Mouse (Mus musculus) forebrain, embryonic 14.5 days (tissue): ENCODE data around the gene Mybph. TPM values are rescaled to one million over a fixed set of nuclear protein-coding genes. Genes with fewer than 3 reads are reported as not detected.
A peak's percentile ranks its signal among the peaks of the same experiment; 100 is the strongest.

ENCODE experiments used
- ATAC-seq: fragments of 200-750 bp; cut with Nextera tagmentation; 2 replicates; pipeline ENCODE4 v1.8.0; 2017; ENCODE audit warnings: mild to moderate bottlenecking, moderate library complexity
- DNase-seq: peaks from one replicate; pipeline ENCODE4 v3.0.0-alpha.2; 2015; ENCODE audit warnings: low spot score
- H3K27ac ChIP-seq: fragments of 300-500 bp; sonication (generic); 2 replicates; pipeline ENCODE4 v1.5.1; 2014; ENCODE audit warnings: low read depth, mild to moderate bottlenecking, control low read depth, low read length, moderate library complexity
- H3K27me3 ChIP-seq: fragments of 300-500 bp; sonication (generic); replicated peaks from 2 replicates; pipeline ENCODE4 v1.6.1; 2014; ENCODE audit warnings: low read length, control low read depth, mixed read lengths; ENCODE audit not compliant: control insufficient read depth, insufficient read depth
- H3K36me3 ChIP-seq: fragments of 300-500 bp; sonication (generic); 2 replicates; pipeline ENCODE4 v1.6.1; 2014; ENCODE audit warnings: low read length, control low read depth; ENCODE audit not compliant: control insufficient read depth, insufficient read depth
- H3K4me1 ChIP-seq: fragments of 300-500 bp; sonication (generic); 2 replicates; pipeline ENCODE4 v1.6.1; 2014; ENCODE audit warnings: antibody characterized with exemption, low read length, control low read depth; ENCODE audit not compliant: control insufficient read depth, insufficient read depth
- H3K4me2 ChIP-seq: fragments of 300-500 bp; sonication (generic); 2 replicates; pipeline ENCODE4 v1.6.1; 2014; ENCODE audit warnings: mild to moderate bottlenecking, control low read depth, low read length
- H3K4me3 ChIP-seq: fragments of 300-500 bp; sonication (generic); 2 replicates; pipeline ENCODE4 v1.5.1; 2014; ENCODE audit warnings: low read depth, low read length, control low read depth
- H3K9ac ChIP-seq: fragments of 300-500 bp; sonication (generic); 2 replicates; pipeline ENCODE4 v1.6.1; 2014; ENCODE audit warnings: mild to moderate bottlenecking, low read length, control low read depth, moderate library complexity
- H3K9me3 ChIP-seq: fragments of 300-500 bp; sonication (generic); replicated peaks from 2 replicates; pipeline ENCODE4 v1.6.1; 2016; ENCODE audit warnings: low read length, control low read depth, mixed read lengths; ENCODE audit not compliant: control insufficient read depth
- WGBS: fragments of 180-500 bp; shearing (Covaris S2); extraction: QIAGEN DNeasy Blood & Tissue Kit; methylation state at CpG from one replicate; pipeline ENCODE4 v1.1.7; 2014; 5-methylcytosine and 5-hydroxymethylcytosine counted together
- polyA plus RNA-seq: library from polyadenylated mRNA; unstranded; fragments of >200 nt; fragmentation: Nextera tagmentation; extraction: Ambion mirVana; gene quantifications from 2 replicates; pipeline ENCODE4 v1.2.1, GENCODE M21; 2014

The Mybph gene
- 0.10 TPM in 1 of 2 replicates, not detected in the other for polyA plus RNA-seq

DNA sequence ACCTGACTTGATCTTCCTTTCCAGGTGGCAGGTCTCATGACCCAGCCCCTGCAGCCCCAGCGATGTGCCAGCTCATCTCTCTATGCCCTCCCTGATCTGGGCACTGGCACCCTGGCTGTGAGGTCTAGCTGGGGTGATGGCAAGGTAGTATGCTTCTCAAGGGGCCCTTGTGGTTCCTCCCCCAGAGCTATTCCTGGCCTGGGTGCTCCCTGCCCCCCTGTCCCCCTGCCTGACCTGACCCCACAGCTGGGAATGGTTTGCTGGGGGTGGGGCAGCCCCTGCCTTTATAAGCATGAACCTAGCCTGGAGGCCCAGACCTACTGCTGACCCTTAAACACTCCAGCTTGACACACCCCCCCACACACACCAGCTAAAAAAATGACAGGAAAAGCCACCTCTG, at the start of gene Mybph:
Mybph (plus strand) TSS at position 323 of the 400 bp plus-strand sequence.
- Histone ChIP-seq H3K4me3 (no peak within 1 kb of the TSS), H3K9ac (no peak within 1 kb of the TSS), H3K4me2 (no peak within 1 kb of the TSS), H3K27me3 (no peaks in the 10 kb centered on the region), H3K4me1 (peaks cover 20% of the 10 kb centered on the region), H3K9me3 (no peaks in the 10 kb centered on the region), H3K27ac (no peak within 1 kb of the TSS), H3K36me3 (no peaks in the 10 kb centered on the region)
- WGBS: 91% methylated on average over 1 of the region's 1 CpGs
- DNase-seq: no peak
- no peak for ATAC-seq

DNA sequence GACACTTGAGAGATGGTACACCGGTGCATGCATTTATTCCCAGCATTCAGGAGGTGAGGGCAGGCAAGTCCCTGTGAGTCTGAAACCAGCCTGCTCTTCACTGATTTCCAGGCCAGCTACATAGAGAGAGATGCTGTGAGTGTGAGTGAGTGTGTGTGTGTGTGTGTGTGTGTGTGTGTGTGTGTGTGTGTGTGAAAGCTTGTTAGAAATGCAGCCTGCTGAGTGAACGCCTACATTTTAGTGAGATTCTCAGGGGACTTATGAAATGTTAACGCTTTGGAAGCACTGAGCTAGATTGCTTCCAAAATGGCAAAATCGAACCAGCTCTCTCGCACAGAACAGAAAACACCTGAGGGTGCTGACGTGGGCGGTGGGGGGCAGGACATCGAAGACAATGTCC, 47.2 kb upstream of the Mybph start:
- Histone ChIP-seq H3K9ac (no peak overlapping the region), H3K36me3 (no peaks in the 10 kb centered on the region), H3K4me2 (no peak overlapping the region), H3K4me3 (no peak overlapping the region), H3K9me3 (no peaks in the 10 kb centered on the region), H3K4me1 (peaks cover 9% of the 10 kb centered on the region; the same call in 1 of the 2 replicates), H3K27me3 (no peaks in the 10 kb centered on the region), H3K27ac (no peak overlapping the region)
- peak; percentile 14 for DNase-seq
- 87% methylated on average over 8 of the region's 8 CpGs for WGBS
- ATAC-seq: no peak

DNA sequence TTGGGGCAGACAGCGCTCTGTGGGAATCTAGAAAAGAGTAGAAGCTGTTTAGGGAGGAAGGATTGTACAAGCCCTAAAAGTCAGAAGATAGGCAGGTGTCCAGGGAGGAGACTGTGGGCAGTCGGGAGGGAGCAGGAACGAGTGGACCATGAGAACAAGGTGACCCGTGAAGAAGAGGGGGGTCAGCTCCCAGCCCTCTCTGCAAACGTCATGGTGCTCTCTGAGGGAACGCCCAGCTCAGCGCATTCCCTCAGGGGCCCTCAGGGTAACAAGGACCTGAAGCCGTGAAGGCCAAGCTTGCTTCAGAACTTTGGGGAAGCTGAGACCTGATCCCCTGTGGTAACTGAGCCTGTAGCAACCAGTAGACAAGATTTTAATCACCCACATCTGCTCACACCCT, 43.2 kb upstream of the Mybph start:
- Histone ChIP-seq H3K36me3 (no peaks in the 10 kb centered on the region), H3K4me3 (no peak overlapping the region), H3K27ac (no peak overlapping the region), H3K9ac (no peak overlapping the region), H3K4me1 (no peaks in the 10 kb centered on the region), H3K27me3 (no peaks in the 10 kb centered on the region), H3K9me3 (0 out of 2 replicates have a peak, but pooled peaks cover 2% of the 10 kb centered on the region), H3K4me2 (no peak overlapping the region)
- whole genome bisulfite sequencing: 71% methylated on average over 8 of the region's 8 CpGs
- ATAC-seq: no peak
- DNase-seq: no peak

DNA sequence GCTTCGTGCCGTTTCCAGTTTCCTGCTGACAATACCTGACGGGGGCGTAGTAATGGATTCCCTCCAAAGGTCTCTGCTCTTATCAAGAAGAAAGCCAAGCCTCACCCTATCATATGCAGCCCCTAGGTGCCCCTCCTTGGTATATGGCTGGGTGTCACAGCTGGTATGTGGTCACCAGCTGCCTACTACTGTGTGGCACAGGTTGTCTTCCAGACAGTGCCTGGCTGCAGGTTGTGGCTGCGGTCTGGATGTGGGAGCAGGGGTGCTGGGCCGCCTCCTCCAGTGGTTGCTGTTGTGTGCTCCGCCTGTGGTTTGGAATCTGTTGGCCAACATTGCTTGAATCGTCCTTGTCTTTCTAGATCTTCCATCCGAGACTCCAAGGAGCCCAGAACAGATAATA, 42.5 kb upstream of the Mybph start:
- 0 out of 2 replicates have a peak, but pooled peaks cover 3% of the 10 kb centered on the region for H3K9me3 ChIP-seq
- ATAC-seq (no peak), DNase-seq (no peak)
- no peak overlapping the region for H3K27ac ChIP-seq
- H3K27me3 ChIP-seq: no peaks in the 10 kb centered on the region
- H3K36me3 ChIP-seq: no peaks in the 10 kb centered on the region
- H3K9ac ChIP-seq: no peak overlapping the region
- 92% methylated on average over 9 of the region's 9 CpGs for WGBS
- H3K4me3 ChIP-seq: no peak overlapping the region
- H3K4me1 ChIP-seq: no peaks in the 10 kb centered on the region
- no peak overlapping the region for H3K4me2 ChIP-seq

DNA sequence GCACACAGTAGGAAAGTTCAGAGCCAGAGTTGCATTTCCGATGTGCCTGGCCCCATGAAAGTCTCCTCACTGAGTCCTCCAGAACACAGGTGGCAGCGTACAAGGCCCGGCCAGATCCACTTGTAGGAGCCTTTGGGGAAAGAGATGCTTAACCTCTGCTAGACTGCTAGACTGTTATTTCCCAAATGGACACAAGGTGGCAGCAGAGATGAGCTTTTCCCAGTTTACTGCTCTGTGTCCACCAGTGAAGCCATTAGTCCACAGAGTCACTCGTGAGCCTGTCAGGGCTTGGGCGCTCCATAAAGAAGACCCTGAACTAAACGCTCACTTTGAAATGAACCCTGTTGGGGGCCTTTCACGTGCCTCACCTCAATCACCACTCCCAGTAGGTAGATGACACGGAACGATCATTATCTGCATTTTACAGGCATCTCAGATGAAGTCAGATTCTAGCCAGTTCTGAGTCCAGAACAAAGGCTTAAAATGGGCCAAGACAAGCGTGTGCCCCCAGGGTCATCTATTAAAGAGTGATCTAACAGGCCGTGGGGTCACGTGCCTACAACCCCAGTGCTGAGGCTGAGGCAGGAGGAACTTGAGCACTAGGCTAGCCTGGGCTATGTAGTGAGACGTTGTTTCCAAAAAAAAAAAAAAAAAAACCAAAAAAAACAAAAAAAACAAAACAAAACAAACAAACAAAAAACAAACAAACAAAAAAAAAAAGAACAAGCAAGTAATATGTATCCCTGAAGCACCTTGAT, 41.4 kb upstream of the Mybph start:
- Histone ChIP-seq H3K4me1 (no peaks in the 10 kb centered on the region), H3K36me3 (no peaks in the 10 kb centered on the region), H3K4me2 (no peak overlapping the region), H3K4me3 (no peak overlapping the region), H3K27me3 (no peaks in the 10 kb centered on the region), H3K9ac (no peak overlapping the region), H3K9me3 (0 out of 2 replicates have a peak, but pooled peaks cover 3% of the 10 kb centered on the region), H3K27ac (no peak overlapping the region)
- DNase-seq (peak; percentile 92), ATAC-seq (peak; percentile 89)
- WGBS: 35% methylated on average over 13 of the region's 13 CpGs

DNA sequence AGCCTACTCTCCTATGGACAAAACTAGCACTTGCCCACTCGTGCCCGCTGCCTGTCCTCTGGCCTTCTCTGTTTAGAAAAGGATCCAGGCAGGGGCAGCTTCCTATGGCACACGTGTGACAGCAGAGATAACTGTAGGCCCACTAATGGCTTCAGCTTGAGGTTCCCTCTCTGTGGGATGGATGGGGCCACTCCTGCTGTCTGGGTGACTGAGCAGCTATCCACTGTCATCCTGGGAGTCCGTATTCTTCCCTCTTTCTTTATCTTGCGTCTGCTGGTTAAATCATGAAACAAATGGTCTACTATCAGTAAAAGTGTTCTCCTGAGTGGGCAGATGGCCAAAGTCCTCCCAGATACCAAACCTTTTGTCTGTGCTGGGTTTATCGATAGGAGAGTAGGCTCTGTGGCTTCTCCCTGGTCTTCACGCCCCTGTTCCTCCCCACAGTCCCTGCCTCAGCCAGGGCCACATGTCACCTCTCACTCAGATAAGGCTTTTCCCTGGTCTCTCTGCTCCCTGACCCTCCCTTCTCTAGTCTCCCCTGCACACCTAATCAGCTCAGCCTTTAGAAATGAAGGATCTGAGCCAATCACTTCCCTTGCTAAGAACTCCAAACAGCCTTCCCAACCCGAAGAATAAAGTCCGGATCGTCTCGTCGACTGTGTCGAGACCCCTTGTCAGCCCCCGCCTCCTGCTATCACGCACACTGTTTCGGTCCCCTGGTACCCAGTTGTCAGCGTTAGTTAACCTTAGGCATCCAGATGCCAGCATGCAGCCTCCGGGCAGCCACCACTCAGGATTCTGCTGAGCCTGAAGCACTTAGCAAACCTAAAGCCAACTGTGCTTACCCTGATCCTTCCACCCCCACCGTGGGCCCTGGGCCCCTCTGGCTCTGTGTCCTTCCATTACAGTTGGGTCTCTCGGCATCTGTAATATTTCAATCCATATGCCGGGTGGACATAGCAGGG, 40.3 kb upstream of the Mybph start:
- no peak for ATAC-seq
- WGBS: 82% methylated on average over 21 of the region's 21 CpGs
- H3K9ac ChIP-seq: no peak overlapping the region
- H3K36me3 ChIP-seq: no peaks in the 10 kb centered on the region
- H3K27ac ChIP-seq: no peak overlapping the region
- H3K9me3 ChIP-seq: 0 out of 2 replicates have a peak, but pooled peaks cover 3% of the 10 kb centered on the region
- H3K27me3 ChIP-seq: no peaks in the 10 kb centered on the region
- no peak overlapping the region for H3K4me2 ChIP-seq
- no peaks in the 10 kb centered on the region for H3K4me1 ChIP-seq
- no peak for DNase-seq
- H3K4me3 ChIP-seq: no peak overlapping the region

DNA sequence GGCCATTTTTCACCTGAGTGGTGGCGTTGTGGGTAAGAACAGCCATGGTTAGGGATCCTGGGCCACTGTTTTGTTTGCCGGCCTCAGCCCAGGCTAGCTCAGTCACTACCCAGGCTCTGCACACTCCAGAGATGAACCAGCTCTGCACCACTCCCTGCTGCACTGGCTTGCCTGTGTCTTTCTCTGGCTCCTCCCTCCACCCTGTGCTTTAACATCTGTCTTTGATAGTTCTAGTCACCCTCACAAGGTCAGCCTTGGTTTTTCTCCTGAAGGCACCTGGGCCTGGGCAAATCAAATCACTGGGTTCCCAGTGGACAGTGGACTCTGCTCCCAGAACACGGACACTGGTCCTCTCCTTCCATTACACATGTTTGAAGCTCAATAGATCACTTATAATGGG, 39.1 kb upstream of the Mybph start:
- no peaks in the 10 kb centered on the region for H3K27me3 ChIP-seq
- H3K4me2 ChIP-seq: no peak overlapping the region
- no peak overlapping the region for H3K9ac ChIP-seq
- H3K4me3 ChIP-seq: no peak overlapping the region
- 0 out of 2 replicates have a peak, but pooled peaks cover 3% of the 10 kb centered on the region for H3K9me3 ChIP-seq
- ATAC-seq: no peak
- H3K36me3 ChIP-seq: no peaks in the 10 kb centered on the region
- WGBS: 89% methylated on average over 3 of the region's 3 CpGs
- H3K27ac ChIP-seq: no peak overlapping the region
- no peak for DNase-seq
- H3K4me1 ChIP-seq: no peaks in the 10 kb centered on the region

DNA sequence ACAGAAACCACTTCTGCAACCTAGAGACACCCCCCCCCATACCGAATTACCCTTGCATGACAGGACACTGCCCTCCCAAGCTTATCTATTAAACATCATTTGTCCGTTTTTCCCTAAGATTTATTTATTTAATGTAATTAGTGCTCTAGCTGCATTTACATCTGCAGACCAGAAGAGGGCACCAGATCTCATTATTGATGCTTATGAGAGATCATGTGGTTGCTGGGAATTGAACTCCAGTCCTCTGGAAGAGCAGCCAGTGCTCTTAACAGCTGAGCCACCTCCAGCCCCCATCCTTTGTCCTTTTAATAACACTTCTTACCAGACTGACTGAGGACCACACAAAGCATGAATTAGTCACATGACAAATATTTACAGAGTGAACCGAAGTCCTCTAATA, 38.6 kb upstream of the Mybph start:
- DNase-seq: no peak
- Histone ChIP-seq H3K27me3 (no peaks in the 10 kb centered on the region), H3K9ac (no peak overlapping the region), H3K27ac (no peak overlapping the region), H3K4me2 (no peak overlapping the region), H3K4me1 (no peaks in the 10 kb centered on the region), H3K4me3 (no peak overlapping the region), H3K36me3 (no peaks in the 10 kb centered on the region), H3K9me3 (0 out of 2 replicates have a peak, but pooled peaks cover 3% of the 10 kb centered on the region)
- WGBS: 55% methylated on average over 3 of the region's 3 CpGs
- no peak for ATAC-seq
